Mouse (Mus musculus) ovary, adult 18-20 months (tissue): ENCODE data around the gene Pde7b.
"Not testable (repeated sequence)": the region's sequence is repeated elsewhere in the genome, so short reads cannot be mapped to it uniquely, and the experiment has no call there.

ENCODE experiments used
- DNase-seq: peaks from one replicate; pipeline ENCODE4 v3.0.0; 2022; ENCODE audit warnings: low spot score, mixed read lengths

The Pde7b gene

DNA sequence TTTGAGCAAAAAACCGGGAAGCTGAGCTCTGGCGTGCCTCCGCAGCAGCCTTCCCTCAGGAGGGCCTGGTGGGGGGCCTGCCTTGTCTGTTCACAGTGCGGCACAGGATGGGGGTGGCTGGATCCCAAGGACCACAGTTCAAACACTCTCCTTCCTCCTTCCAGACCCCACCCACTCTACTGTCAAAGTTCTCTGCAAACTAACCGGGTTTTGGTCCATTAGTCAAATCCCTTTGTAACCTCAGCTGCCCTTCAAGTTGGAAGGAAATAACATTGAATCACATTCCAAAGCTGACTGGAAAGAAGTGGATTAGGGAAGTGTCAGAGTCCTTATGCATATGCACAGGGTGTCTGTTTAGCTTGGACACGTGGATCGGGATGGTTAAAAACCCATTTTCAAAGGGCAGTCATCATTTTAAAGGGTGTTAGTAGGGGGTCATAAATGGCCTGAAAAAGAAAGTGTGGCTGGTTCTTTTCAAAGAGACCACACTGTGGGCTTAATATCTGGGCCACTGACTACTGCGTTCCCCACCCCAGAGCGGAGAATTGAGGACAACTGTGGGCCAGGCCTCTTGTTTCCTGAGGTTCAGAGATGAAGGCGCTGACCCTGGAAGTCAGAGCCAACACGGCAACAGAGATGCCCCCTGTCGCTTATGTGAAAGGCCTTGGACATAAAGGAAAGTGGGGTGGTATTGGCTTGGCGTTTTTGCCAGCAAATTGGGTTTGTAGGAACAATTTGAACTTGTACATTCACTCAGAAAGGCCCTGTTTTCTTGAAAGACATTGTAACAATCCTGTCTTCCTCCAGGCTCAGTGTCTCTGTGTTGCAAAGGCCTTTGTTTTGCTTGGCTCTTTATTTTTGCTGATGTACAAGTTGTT lies 175.8 kb downstream of the Pde7b start:
- no peak for DNase-seq

DNA sequence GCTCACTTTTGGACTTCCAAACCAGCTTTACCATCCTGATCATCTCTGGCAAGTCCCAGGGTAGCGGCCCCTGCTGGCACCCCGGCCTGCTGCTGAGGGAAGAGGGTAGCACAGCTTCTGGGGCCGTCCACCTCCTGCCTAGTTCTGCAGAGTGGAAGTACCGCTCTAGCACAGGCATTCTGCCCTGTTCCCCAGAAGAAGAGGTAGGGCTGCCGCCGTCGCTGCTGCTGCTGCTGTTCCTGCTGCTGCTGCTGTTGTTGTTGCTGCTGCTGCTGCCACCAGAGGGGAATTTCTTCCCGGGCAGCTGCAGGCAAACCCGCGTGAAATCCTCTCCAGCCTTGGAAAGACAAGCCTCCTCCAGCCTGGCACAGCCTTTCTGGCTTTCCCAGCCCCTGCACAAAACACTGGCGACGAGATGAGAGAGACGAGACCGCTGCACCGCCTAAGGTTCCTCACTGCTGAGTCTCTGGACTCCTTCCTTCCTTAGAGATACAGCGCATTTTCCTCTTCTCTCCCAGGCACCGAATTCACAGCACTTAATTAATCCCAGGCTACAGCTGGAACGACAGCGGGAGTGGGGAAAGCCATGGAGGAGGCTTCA lies 176.8 kb downstream of the Pde7b start:
- DNase-seq = peak; percentile 30

DNA sequence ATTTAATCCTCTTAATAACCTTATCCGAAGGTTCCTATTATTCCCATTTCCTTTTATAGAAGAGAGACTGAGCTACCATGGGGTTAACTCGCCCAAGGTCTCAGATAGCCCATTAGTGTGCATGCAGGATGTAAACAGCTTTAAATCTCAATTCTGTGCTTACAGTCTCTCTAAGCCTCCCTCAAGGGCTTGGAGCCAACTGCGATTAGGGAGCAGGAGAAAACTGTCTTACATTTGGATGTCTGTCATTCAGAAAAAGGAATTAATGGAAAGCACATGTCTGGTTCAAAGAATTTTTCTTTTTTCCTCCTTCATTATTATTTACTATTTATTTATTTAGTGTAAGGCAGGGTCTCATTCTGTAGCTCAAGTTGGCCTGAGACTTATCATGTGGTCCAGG lies 181.8 kb downstream of the Pde7b start:
- DNase-seq = no peak

DNA sequence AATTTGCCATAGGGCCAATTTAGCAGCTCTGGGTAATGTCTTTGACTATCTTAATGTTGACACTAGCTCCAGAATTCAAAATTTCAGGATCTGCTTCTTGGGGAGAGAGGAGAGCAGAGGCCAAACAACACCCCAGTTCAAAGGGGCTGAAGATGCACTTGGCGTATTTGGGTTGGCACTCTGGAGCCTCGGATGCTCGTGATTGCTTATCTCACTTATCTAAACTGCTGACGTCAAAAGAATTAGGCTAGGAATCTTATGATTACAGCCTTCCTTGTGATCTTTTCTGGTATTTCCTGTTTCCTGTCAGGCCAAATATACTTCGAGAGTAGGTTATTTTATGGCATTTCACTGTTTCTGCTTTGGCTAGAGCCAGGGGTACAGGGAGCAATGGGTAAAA lies 191.1 kb downstream of the Pde7b start:
- no peak for DNase-seq

DNA sequence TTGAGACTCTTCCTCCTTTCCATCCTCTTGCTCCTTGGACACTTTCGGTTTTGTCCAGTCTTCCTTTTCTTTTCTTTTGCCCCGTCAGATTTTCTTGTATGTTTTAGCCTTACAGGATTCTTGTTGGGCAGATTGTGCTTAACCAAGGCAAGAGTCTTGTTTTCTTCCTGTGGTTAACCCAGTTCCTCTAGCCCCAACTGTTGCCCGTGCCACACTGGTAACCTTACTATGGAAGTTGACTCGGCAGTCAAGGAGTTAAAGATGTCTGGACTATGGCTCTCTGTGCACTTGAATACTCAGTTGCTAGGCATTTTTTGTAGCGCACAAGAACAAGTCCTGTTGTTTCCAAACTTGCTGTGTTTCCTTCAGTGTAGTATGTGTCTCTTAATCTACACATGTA lies 193.0 kb downstream of the Pde7b start:
- no peak for DNase-seq

DNA sequence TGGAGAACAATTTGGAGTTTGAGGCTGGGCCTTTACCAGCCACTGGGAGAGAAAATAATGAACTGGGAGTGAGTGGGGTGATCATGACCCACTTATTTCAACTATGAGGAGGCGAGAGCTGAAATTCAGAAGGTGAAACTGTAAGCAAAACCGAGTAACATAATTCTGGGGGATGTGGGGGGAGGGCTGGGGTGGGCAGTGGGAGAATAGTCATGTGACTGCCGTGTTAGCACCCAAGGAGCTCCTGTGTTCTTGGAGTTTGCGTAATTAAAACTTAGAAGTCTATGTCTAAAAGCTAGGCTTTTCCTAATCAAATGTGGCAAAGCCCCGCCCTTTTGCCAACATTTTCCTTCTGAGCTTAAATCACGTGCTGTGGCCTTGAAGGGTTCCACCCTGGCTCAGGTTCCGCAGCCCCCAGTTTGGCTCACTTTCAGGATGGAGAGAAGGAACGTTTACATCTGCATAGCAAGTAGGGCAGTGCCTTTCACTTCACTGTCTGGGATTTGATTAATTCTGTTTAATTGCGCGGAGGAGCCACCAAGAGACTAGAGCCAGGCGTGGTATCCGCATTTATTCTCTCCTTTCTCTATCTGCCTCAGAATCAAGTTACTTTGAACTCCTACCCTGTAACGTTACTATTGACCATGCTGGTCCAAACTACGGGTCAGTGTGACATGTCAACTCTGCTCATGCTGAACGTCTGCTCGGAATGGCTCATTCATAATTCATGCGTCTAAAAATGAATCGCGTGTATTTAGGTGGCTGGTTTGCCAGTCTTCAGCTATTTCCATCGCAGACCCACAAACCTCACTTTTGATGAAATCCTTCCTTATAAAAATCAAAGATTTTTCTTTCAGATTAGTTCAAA lies 196.1 kb downstream of the Pde7b start:
- DNase-seq = peak; percentile 65

DNA sequence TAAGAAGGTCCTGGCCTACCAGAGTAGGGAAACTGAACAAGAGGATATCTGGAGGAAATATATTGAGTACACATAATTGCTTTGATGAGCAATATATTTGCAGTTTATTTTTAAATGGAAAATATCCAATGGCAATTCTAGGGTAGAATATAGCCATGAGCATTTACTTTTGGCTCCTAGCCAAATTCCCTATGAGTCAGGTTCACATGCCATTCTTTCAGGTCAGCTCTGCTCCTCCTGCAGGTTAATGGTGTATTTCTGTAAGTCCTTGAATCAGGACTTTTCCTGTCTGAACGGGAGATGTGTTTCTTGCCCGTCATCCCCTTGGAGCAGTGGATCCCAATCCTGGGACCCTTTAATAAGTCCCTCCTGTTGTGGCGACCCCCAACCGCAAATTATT lies 197.1 kb downstream of the Pde7b start:
- DNase-seq = no peak

DNA sequence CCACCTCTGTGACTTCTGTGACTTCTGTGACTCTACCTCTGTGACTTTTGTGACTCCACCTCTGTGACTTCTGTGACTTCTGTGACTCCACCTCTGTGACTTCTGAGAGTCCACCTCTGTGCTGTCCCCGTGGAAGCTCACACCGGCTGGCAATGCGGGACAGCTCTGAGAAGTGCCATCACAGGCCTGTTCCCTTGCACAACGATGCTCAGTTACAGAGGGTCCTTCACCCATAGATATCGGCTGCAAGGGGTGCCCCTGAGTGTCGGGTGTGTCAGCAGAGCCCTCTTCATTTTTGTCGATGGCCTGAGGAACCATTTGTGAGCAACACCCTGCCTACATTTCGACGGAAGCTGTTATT lies 206.4 kb downstream of the Pde7b start:
- no peak for DNase-seq

DNA sequence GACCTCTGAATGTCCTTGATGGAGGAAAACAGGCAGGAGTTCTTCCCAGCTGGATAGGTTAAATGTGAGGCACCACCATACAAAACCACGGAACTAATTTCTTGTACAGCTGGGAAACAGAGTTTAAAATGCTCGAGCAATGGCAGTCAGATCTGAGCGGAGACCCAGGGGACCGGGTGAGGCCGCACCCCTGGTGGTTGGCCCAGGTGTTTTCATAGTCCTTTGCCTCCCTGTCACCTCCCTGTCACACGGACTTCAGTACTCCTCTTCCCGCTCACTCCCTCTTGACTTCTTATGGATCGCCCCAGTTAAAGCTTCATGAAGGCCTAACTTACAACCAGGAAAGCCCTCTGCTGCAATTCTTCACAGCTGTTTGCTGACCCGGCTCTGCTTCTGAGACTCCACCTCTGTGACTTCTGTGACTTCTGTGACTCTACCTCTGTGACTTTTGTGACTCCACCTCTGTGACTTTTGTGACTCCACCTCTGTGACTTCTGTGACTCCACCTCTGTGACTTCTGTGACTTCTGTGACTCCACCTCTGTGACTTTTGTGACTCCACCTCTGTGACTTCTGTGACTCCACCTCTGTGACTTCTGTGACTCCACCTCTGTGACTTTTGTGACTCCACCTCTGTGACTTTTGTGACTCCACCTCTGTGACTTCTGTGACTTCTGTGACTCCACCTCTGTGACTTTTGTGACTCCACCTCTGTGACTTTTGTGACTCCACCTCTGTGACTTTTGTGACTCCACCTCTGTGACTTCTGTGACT lies 206.9 kb downstream of the Pde7b start:
- not testable (repeated sequence) for DNase-seq

DNA sequence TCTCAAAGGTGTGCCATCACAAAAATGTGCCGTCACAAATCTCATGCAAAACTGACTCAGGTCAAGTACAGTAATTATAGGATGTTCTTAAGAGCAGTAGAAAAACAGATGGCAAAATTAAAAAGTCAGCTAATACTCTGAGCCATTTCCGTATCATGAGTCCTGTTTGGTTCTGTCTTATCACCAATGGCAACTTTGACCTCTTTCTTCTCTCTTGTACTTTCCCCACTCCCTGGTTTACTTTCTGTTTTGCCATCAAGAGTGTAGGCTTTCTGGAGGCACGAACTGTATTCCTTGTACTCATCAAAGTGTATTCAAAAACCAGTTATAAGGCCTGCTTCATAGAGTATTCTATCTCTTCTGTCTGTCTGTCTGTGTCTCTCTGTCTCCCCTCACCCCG lies 211.0 kb downstream of the Pde7b start:
- no peak for DNase-seq

DNA sequence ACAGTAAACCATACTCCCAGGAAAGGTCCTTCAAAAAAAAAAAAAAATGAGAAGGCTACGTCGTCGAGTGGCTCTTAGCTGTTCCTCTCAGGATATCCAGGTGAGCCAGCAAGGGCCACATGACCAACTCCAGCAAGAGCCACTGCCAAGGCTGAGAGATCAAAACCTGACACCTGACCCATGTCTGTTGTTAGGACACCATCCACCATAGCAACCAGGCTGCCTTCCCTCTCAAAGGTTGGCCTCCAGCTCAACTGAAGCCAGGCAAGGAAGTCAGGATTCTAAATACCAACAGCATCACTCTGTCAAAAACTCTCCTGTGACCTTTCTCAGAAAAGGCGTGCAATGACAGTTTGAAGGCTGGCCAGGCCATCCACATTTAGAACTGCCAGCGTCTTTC lies 211.4 kb downstream of the Pde7b start:
- no peak for DNase-seq

DNA sequence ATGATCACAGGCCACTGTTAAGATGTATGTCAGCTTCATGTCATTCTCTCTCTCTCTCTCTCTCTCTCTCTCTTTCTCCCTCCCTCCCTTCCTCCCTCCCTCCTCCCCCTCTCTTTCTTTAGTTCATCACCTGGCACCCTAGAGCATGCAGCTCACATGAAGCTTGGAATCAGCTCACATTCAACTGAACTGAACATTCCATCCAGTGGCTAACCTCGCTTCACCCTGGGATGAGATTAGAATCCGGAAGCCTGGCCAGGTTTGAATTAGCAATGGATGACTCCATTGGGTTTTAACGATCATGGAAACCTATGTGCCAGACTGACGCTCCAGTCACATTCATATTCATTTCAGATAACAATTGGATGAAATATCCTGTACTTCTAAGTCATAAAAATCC lies 215.1 kb downstream of the Pde7b start:
- no peak for DNase-seq

DNA sequence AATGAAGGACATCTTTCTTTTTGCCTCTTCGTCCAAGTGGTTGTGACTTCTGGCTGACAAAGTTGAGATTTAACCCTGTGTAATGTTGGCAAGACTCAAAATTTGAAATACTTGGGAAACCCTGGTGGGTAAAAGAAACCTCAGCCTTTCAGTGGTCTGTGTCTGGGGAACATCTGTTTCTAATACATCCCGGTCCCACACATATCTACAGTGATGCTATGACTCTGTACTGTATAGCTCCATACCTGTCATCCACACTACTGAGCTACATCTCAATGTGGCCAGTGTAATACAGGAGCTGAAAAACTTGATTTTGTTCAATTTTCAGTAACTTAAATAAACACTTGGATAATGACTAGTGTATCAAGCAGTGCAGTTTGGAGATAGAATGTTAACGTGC lies 216.4 kb downstream of the Pde7b start:
- no peak for DNase-seq

DNA sequence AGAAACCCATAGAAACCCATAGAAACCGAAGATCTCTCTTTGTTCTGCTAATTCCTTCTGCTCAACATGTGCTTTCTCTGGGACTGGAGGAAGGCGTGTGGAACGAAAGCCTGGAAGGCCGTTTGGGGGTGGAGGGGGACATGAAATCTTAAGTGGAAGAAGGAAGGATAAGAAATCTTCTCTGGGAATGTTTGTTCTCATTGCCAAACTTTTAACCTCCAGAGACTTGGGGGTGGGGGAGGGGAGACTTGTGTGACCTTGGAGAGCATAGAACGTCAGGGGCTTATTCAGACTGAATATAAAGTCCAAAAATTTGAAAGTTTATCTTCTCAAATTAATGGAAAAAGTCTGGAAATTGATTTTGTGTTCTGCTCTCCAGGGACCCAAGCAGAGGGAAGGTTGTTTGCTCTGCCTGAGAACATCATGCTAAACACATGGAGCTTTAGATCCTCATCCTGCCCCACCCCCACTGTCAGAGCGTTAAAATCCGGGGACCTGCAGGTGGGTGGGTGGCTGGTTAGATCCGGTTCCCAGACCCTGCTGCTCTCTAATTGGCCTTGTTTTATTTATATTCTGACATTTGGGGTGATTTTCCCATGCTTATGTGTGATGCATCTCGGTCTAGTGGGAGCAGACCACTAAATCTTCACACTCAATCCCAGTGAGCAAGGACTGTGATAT lies 217.0 kb downstream of the Pde7b start:
- DNase-seq = peak; percentile 26

DNA sequence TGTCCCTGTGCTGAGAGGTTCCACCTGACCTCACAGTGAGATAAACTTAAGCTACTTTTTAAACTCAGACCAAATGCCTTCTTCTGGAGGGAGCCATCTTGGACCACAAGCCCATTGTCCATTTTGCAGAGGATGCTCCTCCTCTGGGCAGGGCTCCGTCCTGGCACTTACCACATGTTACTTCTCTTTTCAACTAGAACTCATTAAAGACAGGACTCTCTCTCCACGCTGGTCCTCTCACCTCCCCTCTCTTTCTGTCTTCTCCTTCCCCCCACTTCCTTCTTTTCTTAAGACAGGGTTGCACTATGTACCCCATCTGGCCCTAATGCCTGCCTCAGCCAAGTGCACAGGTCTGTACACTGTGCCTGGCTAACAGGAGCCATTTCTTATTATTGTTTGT lies 217.8 kb downstream of the Pde7b start:
- DNase-seq = no peak

DNA sequence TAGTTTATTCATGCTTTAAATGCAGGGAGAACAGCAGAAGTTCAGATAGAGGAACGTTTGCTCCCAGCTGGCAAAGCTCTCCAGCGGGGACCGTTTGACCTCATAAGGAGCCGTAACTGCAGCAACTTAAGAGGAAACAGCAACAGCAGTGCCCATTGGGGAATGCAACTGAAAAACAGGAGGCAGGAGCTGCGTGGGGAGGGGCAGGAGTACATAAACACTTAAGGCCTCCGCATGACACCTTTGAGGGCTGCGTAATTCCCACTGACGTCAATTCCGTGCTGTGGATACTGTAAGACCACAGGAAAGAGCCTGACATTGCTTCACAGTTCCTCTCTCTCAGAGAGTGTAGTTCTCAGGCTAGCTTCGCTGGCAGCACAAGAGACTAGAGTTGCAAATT lies 219.4 kb downstream of the Pde7b start:
- DNase-seq = no peak

DNA sequence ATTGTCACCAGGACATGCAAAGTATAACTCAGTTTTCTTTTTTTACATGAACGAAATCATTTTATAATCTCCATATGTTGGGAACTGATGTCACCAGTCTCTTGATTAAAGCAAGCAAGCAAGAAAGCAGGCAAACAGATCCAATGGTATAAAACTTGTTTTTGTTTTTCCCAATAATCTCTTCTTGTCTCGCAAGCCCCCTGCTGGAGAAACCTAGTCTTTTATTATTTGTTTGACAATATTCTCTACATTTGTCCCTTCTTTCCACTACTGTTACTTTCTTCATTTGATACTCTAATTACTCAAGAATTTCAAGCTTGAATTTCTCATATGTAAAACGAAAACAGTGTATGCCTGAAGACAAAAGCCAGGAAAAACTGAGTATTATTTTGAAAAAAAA lies 220.1 kb downstream of the Pde7b start:
- DNase-seq = no peak

DNA sequence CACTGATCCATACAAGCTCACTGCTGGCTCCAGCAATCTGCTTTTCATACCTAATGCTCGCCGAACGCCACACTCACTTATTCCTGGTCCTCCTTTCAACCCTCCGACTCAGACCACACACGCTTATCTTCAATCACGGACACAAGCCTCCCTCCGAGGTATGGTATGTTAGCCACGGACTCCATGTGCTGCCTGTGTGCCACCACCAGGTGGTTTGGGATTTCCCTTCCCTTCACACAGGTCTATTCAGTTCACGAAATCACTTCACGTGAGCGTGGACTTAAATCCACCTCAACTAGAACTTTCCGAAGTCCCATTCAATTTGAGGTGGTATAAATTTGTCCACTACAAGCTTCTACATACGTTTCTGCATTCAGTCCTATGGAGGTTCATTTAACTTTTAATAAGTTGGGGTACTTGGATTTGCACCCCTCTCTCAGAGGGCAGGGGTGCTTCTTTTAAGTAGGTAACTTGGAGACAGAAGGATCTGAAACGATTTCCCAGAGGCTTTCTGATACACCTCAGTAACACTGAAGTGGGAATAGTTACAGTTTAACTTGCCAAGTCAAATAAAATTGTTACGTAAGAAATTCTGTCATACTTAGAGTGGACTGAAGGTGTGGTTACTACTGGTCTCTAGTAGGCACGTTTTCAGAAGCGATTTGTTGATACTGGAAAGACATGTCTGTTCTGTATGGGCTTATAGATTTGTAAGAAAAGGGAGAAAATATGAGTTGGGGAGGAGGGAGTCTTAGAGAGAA lies 221.4 kb downstream of the Pde7b start:
- no peak for DNase-seq

DNA sequence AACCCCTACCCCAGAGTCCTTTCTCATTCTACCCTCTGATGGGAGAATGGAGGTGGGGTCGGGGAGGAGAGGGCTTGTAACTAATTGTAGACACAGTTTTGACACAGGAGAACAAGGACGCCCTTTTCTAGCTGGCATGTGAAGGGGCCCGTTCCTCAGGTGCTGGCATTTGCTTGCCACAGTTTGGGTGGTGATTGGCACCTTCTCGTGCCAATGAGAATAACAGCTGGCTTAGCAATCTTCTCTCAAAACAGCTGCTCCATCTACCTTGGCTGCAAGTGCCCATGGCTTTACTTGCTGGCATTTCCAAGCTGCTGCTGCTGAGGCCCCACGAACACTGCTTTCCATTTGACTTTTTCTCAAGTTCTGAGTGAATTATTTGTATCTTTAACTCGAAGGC lies 223.7 kb downstream of the Pde7b start:
- no peak for DNase-seq

DNA sequence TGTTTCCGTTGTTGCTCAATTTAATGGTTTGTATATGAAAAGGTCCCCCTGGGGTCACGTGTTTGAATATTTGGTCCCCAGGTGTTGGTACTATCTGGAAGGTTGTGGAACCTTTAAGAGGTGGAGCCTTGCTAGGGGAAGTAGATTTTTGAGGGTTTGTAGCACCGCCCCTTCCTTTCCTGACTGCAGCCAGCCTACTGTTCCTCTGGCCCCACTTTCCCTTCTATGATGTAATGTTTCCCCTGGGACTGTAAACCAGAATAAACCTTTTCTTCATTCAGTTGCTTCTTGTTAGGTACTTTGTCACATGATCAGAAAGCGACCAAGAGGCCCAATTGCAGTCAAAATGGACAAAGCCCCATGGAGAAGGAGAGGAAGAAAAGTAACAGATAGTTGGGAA lies 229.8 kb downstream of the Pde7b start:
- DNase-seq = no peak
